Mouse (Mus musculus) kidney, adult 2 months (tissue): ENCODE measurements around the gene Zic2.

Experiments used
- CTCF ChIP-seq: fragments of 200-500 bp; conservative IDR thresholded peaks from 2 replicates; pipeline ENCODE4 v1.5.1; 2011; ENCODE audit warnings: low read depth, mild to moderate bottlenecking, control low read depth, low read length, moderate library complexity, mixed read lengths; ENCODE audit not compliant: insufficient read depth, insufficient read length
- POLR2A ChIP-seq: fragments of 200-500 bp; IDR thresholded peaks from one replicate; pipeline ENCODE4 v1.6.1; 2011; ENCODE audit warnings: low read depth, low read length, control low read depth

- TF ChIP-seq POLR2A (no peak), CTCF (no peak)
Measured at GRCm38 (mm10) chr14:122427654-122428053, 47.6 kb upstream of the Zic2 start.
